In the genomic region with DNA sequence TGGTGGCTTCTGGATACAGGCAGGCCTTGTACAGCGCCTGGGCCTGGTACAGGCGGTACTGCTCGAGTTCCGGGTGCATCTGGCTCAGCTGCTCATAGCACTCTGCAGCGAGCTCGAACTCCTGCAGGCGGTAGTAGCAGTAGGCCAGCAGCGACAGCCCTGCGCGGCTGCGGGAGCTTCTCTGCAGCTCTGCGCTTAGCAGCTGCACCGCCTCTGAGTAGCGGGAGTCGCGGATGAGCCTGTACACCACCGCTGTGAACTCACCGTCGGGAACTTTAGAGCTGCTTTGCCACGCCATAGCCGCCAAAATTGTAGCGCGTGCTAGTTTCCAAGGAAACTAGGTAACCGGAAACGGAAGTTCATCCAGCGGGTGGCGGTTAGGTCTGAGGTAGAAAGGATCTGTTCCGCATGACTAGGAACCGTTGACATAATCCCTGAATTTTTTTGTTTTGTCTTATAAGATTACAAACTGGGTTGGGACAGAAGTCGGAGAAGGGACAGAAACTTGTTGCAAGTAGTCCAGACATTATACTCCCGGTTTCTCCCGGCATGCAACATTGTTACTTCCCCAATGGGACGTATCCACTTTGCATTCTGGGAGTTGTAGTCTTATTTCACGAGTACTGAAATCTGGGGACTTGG, we compare ENCODE assay signal across 8 mouse cellular contexts. TPM values are rescaled to one million over a fixed set of nuclear protein-coding genes. Genes with fewer than 3 reads are reported as not detected.
DNase-seq lines count a peak whose midpoint lies in the region; ATAC-seq and TF ChIP-seq lines count a peak whose summit lies in the region.
"Not testable (repeated sequence)": the region's sequence is repeated elsewhere in the genome, so short reads cannot be mapped to it uniquely, and the experiment has no call there.

A gene (minus strand): TSS at position 528 of the 642 bp plus-strand sequence.

- H3K27me3 ChIP-seq in hindbrain, postnatal 0 days (ENCODE audit: insufficient read depth, low read length): not testable (repeated sequence)

- H3K4me3 ChIP-seq in cortical plate, adult 2 months (ENCODE audit: insufficient read depth, low read length): peak within 1 kb of the TSS; percentile 37
- H3K4me3 ChIP-seq in hindbrain, postnatal 0 days (ENCODE audit: low read length): peak within 1 kb of the TSS; percentile 46

- 0 out of 2 replicates have a peak, but pooled peaks have one; percentile 23 for TF ChIP-seq POLR2A in cortical plate, adult 2 months (IDR thresholded peaks at IDR 0.05; ENCODE audit: extremely low read depth, insufficient read depth, low read length)

- not testable (repeated sequence) for H3K27ac ChIP-seq in cortical plate, adult 2 months (ENCODE audit: insufficient read depth, low read length)
- H3K27ac ChIP-seq in hindbrain, postnatal 0 days: peak within 1 kb of the TSS; percentile 48; the same call in 1 of the 2 replicates

- TF ChIP-seq CTCF in cortical plate, adult 2 months (IDR thresholded peaks at IDR 0.05; ENCODE audit: extremely low read depth, insufficient read depth, low read length); hindbrain, postnatal 0 days (IDR thresholded peaks at IDR 0.05; ENCODE audit: low read depth): not testable (repeated sequence)

- H3K4me1 ChIP-seq in cortical plate, adult 2 months (ENCODE audit: control insufficient read depth, insufficient read depth, low read length); hindbrain, postnatal 0 days (ENCODE audit: insufficient read depth, low read length): not testable (repeated sequence)

- peak within 1 kb of the TSS; percentile 24; the same call in 1 of the 2 replicates for H3K9ac ChIP-seq in hindbrain, postnatal 0 days (replicated peaks; ENCODE audit: low read length)

- peak; percentile 83 for ATAC-seq in hindbrain, postnatal 0 days

- not testable (repeated sequence) for H3K36me3 ChIP-seq in hindbrain, postnatal 0 days (ENCODE audit: insufficient read depth, low read length)

- under 1% methylated on average over 28 of the region's 34 CpGs for WGBS in hindbrain, postnatal 0 days

- peak; percentile 85 for DNase-seq in adipocyte (ENCODE audit: low spot score)
- DNase-seq in gastrocnemius, adult 8-10 months (ENCODE audit: low spot score in 2 of 2): peak; percentile 36 to 46
- DNase-seq in hindbrain, postnatal 0 days (ENCODE audit: low spot score): peak; percentile 93
- DNase-seq in left cerebral cortex, adult 11 months (ENCODE audit: low spot score): peak; percentile 81
- DNase-seq in lung, postnatal 25 days (ENCODE audit: low spot score): peak; percentile 82
- peak; percentile 71 for DNase-seq in ovary, postnatal 36 days (ENCODE audit: low spot score)
- peak; percentile 68 to 70 for DNase-seq in thymus, postnatal 10 days (ENCODE audit: low spot score in 2 of 2)

- H3K4me2 ChIP-seq in hindbrain, postnatal 0 days (ENCODE audit: low read depth, low read length): peak within 1 kb of the TSS; percentile 55

- not testable (repeated sequence) for H3K9me3 ChIP-seq in hindbrain, postnatal 0 days (ENCODE audit: low read length)

RNA-seq across cellular contexts. Expression of the gene that starts here (rescaled TPM):
- 2.8 and 3.0 TPM in 2 replicates for polyA plus RNA-seq in cortical plate, adult 2 months (2012; rRNA removed)
- total RNA-seq in gastrocnemius, adult 8-10 months (2022): 1 to 10 TPM in 3 of 4 experiments, under 1 TPM in 1; 0.75 to 1.3 (median 1.2) TPM
- total RNA-seq in hindbrain, postnatal 0 days (2014; rRNA removed): 8.9 and 11.4 TPM in 2 replicates
- polyA plus RNA-seq in hindbrain, postnatal 0 days (2015; fragmentation: Nextera tagmentation; extraction: Ambion mirVana): 4.6 and 4.8 TPM in 2 replicates

Comparison
In these comparisons a context has a peak if more than half of its experiments do, and no peak if none do; other contexts are left out.
1. DNase-seq: peak in every context shown above with its lines; median percentile 93 in hindbrain, postnatal 0 days; 85 in adipocyte; 82 in lung, postnatal 25 days; 81 in left cerebral cortex, adult 11 months; 71 in ovary, postnatal 36 days; 69 in thymus, postnatal 10 days; 41 in gastrocnemius, adult 8-10 months.